Mouse (Mus musculus): Measurements from ENCODE around the gene Mrpl44. TPM values are rescaled to one million over a fixed set of nuclear protein-coding genes. Genes with fewer than 3 reads are reported as not detected.

The Mrpl44 gene
- 12.4 TPM for polyA plus RNA-seq (2017; shearing (Covaris generic))

GRCm38 (mm10) chr1:79775927-79776458, at the start of gene Mrpl44, which contains the start of gene Wdfy1:
Gene Mrpl44 (plus strand): TSS chr1:79776018.
Gene Wdfy1 (minus strand): TSS chr1:79776143.

Other genes with a start within 250 kb of the Mrpl44 start
- gene Ap1s3, start 104.0 kb upstream of the Mrpl44 start, polyA plus RNA-seq (2017; shearing (Covaris generic)) = 1.1 TPM
- gene Wdfy1, start 125 bp downstream of the Mrpl44 start, polyA plus RNA-seq (2017; shearing (Covaris generic)) = 38.2 TPM
- 3.0 TPM for gene Serpine2, start 85.2 kb downstream of the Mrpl44 start, polyA plus RNA-seq (2017; shearing (Covaris generic))